Mouse (Mus musculus) G1E (cell line): Measurements from ENCODE around the gene Polr2f. TPM values are rescaled to one million over a fixed set of nuclear protein-coding genes. Genes with fewer than 3 reads are reported as not detected.

ENCODE experiments used
- ATAC-seq: 2 replicates; pipeline ENCODE4 v1.8.0; 2016; ENCODE audit warnings: mild to moderate bottlenecking; ENCODE audit not compliant: insufficient number of reproducible peaks, poor library complexity, low FRiP score, severe bottlenecking; ENCODE audit errors: extremely low read depth
- DNase-seq: peaks from one replicate; pipeline ENCODE4 v3.0.0; 2012; ENCODE audit warnings: low spot score
- H3K27me3 ChIP-seq: 2 replicates; pipeline ENCODE4 v1.6.1; 2012; ENCODE audit warnings: mild to moderate bottlenecking, low read length, inconsistent platforms; ENCODE audit not compliant: insufficient read depth
- H3K36me3 ChIP-seq: replicated peaks from 2 replicates; pipeline ENCODE3; 2012; ENCODE audit warnings: mild to moderate bottlenecking, inconsistent platforms
- H3K4me1 ChIP-seq: 2 replicates; pipeline ENCODE4 v1.6.1; 2012; ENCODE audit warnings: low read depth, low read length, inconsistent platforms, mixed read lengths; ENCODE audit not compliant: insufficient read depth
- H3K4me3 ChIP-seq: 2 replicates; pipeline ENCODE4 v1.5.1; 2012; ENCODE audit warnings: low read depth, mild to moderate bottlenecking, inconsistent platforms, low read length, moderate library complexity, mixed read lengths
- H3K9me3 ChIP-seq: replicated peaks from 2 replicates; pipeline ENCODE4 v1.6.1; 2012; ENCODE audit warnings: inconsistent platforms
- CTCF ChIP-seq: IDR thresholded peaks from 2 replicates; pipeline ENCODE4 v1.5.1; 2012; ENCODE audit warnings: low read depth, low read length, inconsistent platforms, mixed read lengths
- GATA1 ChIP-seq: IDR thresholded peaks from 2 replicates; pipeline ENCODE4 v1.6.1; 2012; ENCODE audit warnings: borderline replicate concordance, low read length, inconsistent platforms, mixed read lengths
- GATA2 ChIP-seq: IDR thresholded peaks from 2 replicates; pipeline ENCODE4 v1.6.1; 2012; ENCODE audit warnings: low read depth, low read length, inconsistent platforms, borderline replicate concordance
- POLR2AphosphoS5 ChIP-seq: IDR thresholded peaks from 2 replicates; pipeline ENCODE4 v1.6.1; 2012; ENCODE audit warnings: low read depth, low read length, inconsistent platforms; ENCODE audit not compliant: insufficient replicate concordance
- TAL1 ChIP-seq: conservative IDR thresholded peaks from 2 replicates; pipeline ENCODE4 v1.6.1; 2012; ENCODE audit warnings: low read depth, low read length, inconsistent platforms, mixed read lengths
- polyA plus RNA-seq: library from polyadenylated mRNA; stranded (reverse); fragments of >175 nt; gene quantifications from 2 replicates; pipeline ENCODE4 v1.2.3, GENCODE M21; 2012
- total RNA-seq, 2 experiments: library from RNA; stranded (forward) in 1 of 2; stranded (reverse) in 1 of 2; fragments of 200-1000 nt in 1 of 2; fragments of >200 nt in 1 of 2; fragmentation: Nextera tagmentation in 1 of 2; gene quantifications; 2 replicates each; pipeline ENCODE4 v1.2.3; 2014 to 2017

The Polr2f gene
- total and polyA plus RNA-seq, 3 experiments: 97.0 to 266 (median 143) TPM

DNA sequence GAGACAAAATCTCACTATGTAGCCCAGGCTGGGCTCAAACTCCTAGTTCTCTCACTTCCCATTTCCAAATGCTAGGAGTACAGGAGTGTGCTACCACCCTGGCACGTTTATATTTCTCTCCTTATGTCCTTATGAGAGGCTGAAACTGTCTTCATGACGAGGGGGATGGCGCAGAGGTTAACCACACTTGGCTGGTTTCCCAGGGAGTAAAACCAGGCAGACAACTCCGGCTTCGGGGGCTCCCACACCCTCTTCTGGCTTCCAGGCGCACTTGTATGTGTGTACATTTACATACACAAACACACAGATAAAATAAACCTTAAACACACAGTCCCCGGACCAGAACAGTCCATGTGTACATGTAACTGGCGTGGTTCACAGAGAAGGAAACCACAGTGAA lies 3.2 kb downstream of the Polr2f start:
- Histone ChIP-seq H3K9me3 (no peaks in the 10 kb centered on the region), H3K36me3 (peaks cover 63% of the 10 kb centered on the region), H3K4me3 (no peak overlapping the region), H3K4me1 (peaks cover 42% of the 10 kb centered on the region), H3K27me3 (no peaks in the 10 kb centered on the region)
- DNase-seq (no peak), ATAC-seq (no peak)
- TF ChIP-seq POLR2AphosphoS5 (no peak), GATA1 (no peak), CTCF (no peak)

DNA sequence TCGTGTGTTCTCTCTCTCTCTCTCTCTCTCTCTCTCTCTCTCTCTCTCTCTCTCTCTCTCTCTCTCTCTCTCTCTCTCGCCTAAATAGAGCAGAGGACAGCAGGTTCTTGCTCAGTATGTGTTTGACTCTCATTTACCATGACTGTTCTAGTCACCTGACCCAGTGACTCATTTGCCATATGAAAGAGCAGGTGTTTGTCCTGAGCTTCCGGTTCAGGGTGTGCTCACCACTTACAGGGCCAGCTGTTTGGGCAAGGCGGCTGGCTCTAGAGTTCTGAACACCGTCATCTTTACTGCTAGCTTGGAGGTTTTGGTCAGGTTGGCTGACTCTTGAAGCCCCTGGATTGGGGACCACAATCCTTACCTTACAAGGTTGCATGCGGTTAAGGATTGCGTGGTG lies 4.7 kb downstream of the Polr2f start:
- DNase-seq (no peak), ATAC-seq (no peak)
- TF ChIP-seq GATA1 (no peak), GATA2 (no peak), CTCF (no peak), TAL1 (no peak), POLR2AphosphoS5 (no peak)
- H3K9me3 ChIP-seq: no peaks in the 10 kb centered on the region
- peaks cover 75% of the 10 kb centered on the region for H3K36me3 ChIP-seq
- peaks cover 34% of the 10 kb centered on the region for H3K4me1 ChIP-seq
- H3K4me3 ChIP-seq: no peak overlapping the region
- H3K27me3 ChIP-seq: no peaks in the 10 kb centered on the region

DNA sequence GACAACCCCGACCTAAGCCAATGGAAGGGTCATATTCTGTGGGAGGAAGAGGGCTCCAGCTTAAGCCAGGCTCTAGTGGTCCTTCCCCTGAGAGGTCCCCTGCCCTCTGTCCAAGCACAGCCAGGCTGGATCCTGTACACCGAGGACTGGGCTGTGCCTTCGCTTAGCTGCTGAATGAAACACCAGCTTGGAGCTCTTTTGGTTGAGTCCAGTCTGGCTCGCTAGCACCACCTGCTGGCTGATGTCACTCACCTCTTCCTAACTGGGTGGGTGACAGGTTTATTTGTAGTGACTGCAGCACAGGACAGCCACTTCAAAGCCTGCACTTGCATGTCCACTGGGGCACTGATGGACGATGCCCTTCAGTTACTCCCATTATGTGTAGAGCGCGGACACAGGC lies 7.7 kb downstream of the Polr2f start:
- DNase-seq: peak; percentile 66
- TF ChIP-seq GATA1 (no peak), TAL1 (no peak), CTCF (peak; percentile 94), POLR2AphosphoS5 (no peak), GATA2 (no peak)
- Histone ChIP-seq H3K9me3 (no peaks in the 10 kb centered on the region), H3K27me3 (no peaks in the 10 kb centered on the region), H3K4me1 (peaks cover 15% of the 10 kb centered on the region), H3K4me3 (no peak overlapping the region), H3K36me3 (peaks cover 97% of the 10 kb centered on the region)
- ATAC-seq: no peak

DNA sequence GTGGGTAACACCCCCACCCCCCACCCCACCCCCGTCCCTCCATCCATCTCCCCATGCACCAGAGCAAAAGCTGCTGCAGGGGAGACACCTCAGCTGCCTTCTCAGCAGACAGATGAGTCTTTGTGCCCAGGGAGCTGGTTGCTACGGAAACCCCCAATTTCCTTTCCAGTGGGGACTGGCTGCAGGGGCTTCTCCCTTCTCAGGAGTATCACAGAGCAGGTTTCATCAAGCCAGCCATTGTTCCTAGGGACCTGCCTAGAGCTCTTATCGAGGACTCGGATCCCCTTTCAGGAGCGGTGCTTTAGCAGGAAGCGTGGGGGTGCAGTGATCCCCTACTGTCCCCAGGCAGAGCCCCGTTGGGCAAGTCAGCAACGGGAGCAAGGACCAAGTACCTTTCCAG lies 11.1 kb downstream of the Polr2f start:
- Histone ChIP-seq H3K36me3 (peaks cover 69% of the 10 kb centered on the region), H3K4me3 (no peak overlapping the region), H3K27me3 (peaks cover 16% of the 10 kb centered on the region), H3K4me1 (peaks cover 4% of the 10 kb centered on the region), H3K9me3 (no peaks in the 10 kb centered on the region)
- no peak for TF ChIP-seq CTCF
- no peak for TF ChIP-seq POLR2AphosphoS5
- TF ChIP-seq GATA2: no peak
- no peak for TF ChIP-seq TAL1
- no peak for TF ChIP-seq GATA1
- no peak for DNase-seq
- ATAC-seq: no peak

DNA sequence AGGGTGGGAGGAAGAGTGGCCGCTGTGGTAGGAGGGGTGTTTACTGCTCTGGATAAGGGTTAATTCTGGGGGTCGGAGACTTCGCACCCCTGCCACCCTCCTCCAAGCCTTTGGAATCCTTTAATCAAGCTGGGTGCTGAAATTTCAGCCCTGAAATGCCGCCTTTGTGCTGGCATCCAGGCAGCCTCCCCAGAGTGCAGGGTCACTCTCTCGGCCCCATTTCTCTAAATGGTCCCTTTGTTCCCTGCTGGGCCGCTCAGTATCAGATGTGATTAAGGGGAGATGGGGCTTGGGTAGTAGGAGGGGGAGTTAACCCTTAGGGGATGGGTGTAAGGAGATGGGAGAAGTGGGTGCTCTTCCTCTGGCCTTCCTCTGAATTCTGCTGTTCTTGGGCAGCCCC lies 11.9 kb downstream of the Polr2f start:
- Histone ChIP-seq H3K27me3 (peaks cover 24% of the 10 kb centered on the region), H3K4me3 (no peak overlapping the region), H3K9me3 (no peaks in the 10 kb centered on the region), H3K4me1 (peaks cover 2% of the 10 kb centered on the region), H3K36me3 (peaks cover 61% of the 10 kb centered on the region)
- TF ChIP-seq TAL1 (no peak), GATA1 (no peak), CTCF (no peak), GATA2 (no peak), POLR2AphosphoS5 (no peak)
- ATAC-seq (no peak), DNase-seq (no peak)

DNA sequence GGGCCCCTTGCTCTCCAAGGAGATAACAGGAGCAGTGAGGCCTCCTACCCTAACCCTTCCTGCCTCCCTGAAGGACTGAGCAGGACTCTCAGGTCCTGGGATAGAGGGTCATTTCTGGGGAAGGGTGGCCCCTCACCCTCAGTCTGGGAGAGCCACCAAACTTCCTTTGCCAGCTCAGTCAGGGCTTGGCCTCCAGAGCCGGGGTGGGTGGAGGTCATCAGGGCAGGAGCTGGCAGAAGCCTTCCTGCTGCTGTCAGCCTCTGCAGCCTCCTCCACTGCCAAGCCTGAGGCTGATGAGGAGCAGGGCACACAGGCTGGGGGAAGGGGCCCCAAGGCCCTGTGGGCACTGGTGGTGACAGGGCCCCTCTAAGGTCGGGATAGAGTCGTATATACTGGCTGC lies 14.8 kb downstream of the Polr2f start:
- Histone ChIP-seq H3K4me1 (no peaks in the 10 kb centered on the region; the same call in 1 of the 2 replicates), H3K36me3 (peaks cover 35% of the 10 kb centered on the region), H3K9me3 (no peaks in the 10 kb centered on the region), H3K27me3 (peaks cover 47% of the 10 kb centered on the region), H3K4me3 (no peak overlapping the region)
- ATAC-seq: no peak
- no peak for DNase-seq
- TF ChIP-seq GATA2: no peak
- no peak for TF ChIP-seq TAL1
- no peak for TF ChIP-seq POLR2AphosphoS5
- no peak for TF ChIP-seq GATA1

DNA sequence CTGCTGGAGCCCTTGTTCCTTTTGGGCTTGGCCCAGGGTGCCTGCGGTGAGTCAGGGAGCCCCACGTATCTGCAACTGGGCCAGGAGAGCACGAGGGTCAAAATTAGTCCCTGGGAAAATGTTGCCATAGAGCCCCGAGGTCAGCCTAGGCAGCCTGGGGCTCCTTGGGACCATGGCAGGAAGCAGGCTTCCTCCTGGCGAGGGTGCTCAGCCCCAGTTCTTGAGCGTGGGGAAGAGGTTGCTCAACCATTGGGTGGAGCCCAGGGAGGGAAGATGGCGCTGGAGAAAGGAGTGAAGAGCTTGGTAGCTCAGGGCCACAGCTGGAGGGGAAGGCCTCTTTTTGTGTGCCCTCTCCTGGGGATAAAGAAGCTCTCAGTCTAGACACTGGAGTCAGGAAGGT lies 21.5 kb downstream of the Polr2f start:
- peaks cover 75% of the 10 kb centered on the region for H3K27me3 ChIP-seq
- H3K9me3 ChIP-seq: no peaks in the 10 kb centered on the region
- no peaks in the 10 kb centered on the region for H3K4me1 ChIP-seq
- no peak for TF ChIP-seq GATA2
- TF ChIP-seq CTCF: no peak
- TF ChIP-seq TAL1: no peak
- TF ChIP-seq GATA1: no peak
- no peak for TF ChIP-seq POLR2AphosphoS5
- ATAC-seq (no peak), DNase-seq (no peak)
- H3K4me3 ChIP-seq: no peak overlapping the region
- no peaks in the 10 kb centered on the region for H3K36me3 ChIP-seq
